Mouse (Mus musculus): ENCODE data around the gene Slc2a8. TPM values are rescaled to one million over a fixed set of nuclear protein-coding genes. Genes with fewer than 3 reads are reported as not detected.

The Slc2a8 gene
- polyA plus RNA-seq, 1 experiment from 2014 or later: 25.8 TPM

- under 1% methylated on average over 33 of the region's 33 CpGs for WGBS
- H3K4me1 ChIP-seq: peaks cover 45% of the 10 kb centered on the region
- peak overlapping the region; percentile 91 for H3K4me3 ChIP-seq
- H3K9ac ChIP-seq: peak overlapping the region; percentile 96
- H3K9me3 ChIP-seq: no peaks in the 10 kb centered on the region
- peak overlapping the region; percentile 89 for H3K4me2 ChIP-seq
- H3K36me3 ChIP-seq: peaks cover 31% of the 10 kb centered on the region
- H3K27ac ChIP-seq: peak overlapping the region; percentile 90
- ATAC-seq (ENCODE audit: insufficient number of reproducible peaks, insufficient read depth, low FRiP score, low TSS enrichment, low read depth): no peak
- H3K27me3 ChIP-seq: no peaks in the 10 kb centered on the region
These were observed 19.6 kb downstream of the Slc2a8 start for GRCm38 (mm10) chr2:32962062-32962874.

- WGBS: 3% methylated on average over 55 of the region's 55 CpGs
- Histone ChIP-seq H3K9me3 (no peaks in the 10 kb centered on the region), H3K36me3 (peaks cover 39% of the 10 kb centered on the region), H3K9ac (peak within 1 kb of the TSS; percentile 96), H3K4me3 (peak within 1 kb of the TSS; percentile 91), H3K27me3 (no peaks in the 10 kb centered on the region), H3K4me1 (peaks cover 44% of the 10 kb centered on the region), H3K27ac (peak within 1 kb of the TSS; percentile 90), H3K4me2 (peak within 1 kb of the TSS; percentile 89)
- peak; percentile 82 for ATAC-seq (ENCODE audit: insufficient number of reproducible peaks, insufficient read depth, low FRiP score, low TSS enrichment, low read depth)
These were observed 20.5 kb downstream of the Slc2a8 start, which contains the start of the genes Rpl12 and Lrsam1 for GRCm38 (mm10) chr2:32961192-32961995. Gene Rpl12 (plus strand): TSS chr2:32961559. Gene Lrsam1 (minus strand): TSS chr2:32961614.

- Histone ChIP-seq H3K4me3 (peak overlapping the region; percentile 91; the same call in 1 of the 2 replicates), H3K27me3 (no peaks in the 10 kb centered on the region), H3K9ac (peak overlapping the region; percentile 96), H3K4me2 (peak overlapping the region; percentile 89), H3K4me1 (peaks cover 35% of the 10 kb centered on the region), H3K36me3 (peaks cover 49% of the 10 kb centered on the region), H3K27ac (no peak overlapping the region), H3K9me3 (no peaks in the 10 kb centered on the region)
- WGBS: 92% methylated on average over 4 of the region's 4 CpGs
- no peak for ATAC-seq (ENCODE audit: insufficient number of reproducible peaks, insufficient read depth, low FRiP score, low TSS enrichment, low read depth)
These were observed 21.6 kb downstream of the Slc2a8 start for GRCm38 (mm10) chr2:32960273-32960672.

- 59% methylated on average over 8 of the region's 8 CpGs for WGBS
- 0 out of 2 replicates have a peak overlapping the region, but pooled peaks have one; percentile 32 for H3K9ac ChIP-seq
- no peak for ATAC-seq (ENCODE audit: insufficient number of reproducible peaks, insufficient read depth, low FRiP score, low TSS enrichment, low read depth)
- H3K4me3 ChIP-seq: no peak overlapping the region
- no peaks in the 10 kb centered on the region for H3K9me3 ChIP-seq
- no peak overlapping the region for H3K27ac ChIP-seq
- peaks cover 45% of the 10 kb centered on the region for H3K36me3 ChIP-seq
- H3K4me2 ChIP-seq: no peak overlapping the region
- H3K4me1 ChIP-seq: peaks cover 8% of the 10 kb centered on the region
- no peaks in the 10 kb centered on the region for H3K27me3 ChIP-seq
These were observed 24.5 kb downstream of the Slc2a8 start for GRCm38 (mm10) chr2:32957344-32957743.

- 88% methylated on average over 2 of the region's 2 CpGs for WGBS
- no peak for ATAC-seq (ENCODE audit: insufficient number of reproducible peaks, insufficient read depth, low FRiP score, low TSS enrichment, low read depth)
- H3K27me3 ChIP-seq: no peaks in the 10 kb centered on the region
These were observed 27.3 kb downstream of the Slc2a8 start for GRCm38 (mm10) chr2:32954581-32954980.

GRCm38 (mm10) chr2:32947454-32947853 lies 34.4 kb downstream of the Slc2a8 start:
- no peaks in the 10 kb centered on the region for H3K27me3 ChIP-seq
- 82% methylated on average over 11 of the region's 11 CpGs for WGBS
- no peak for ATAC-seq (ENCODE audit: insufficient number of reproducible peaks, insufficient read depth, low FRiP score, low TSS enrichment, low read depth)
- H3K36me3 ChIP-seq: peaks cover 62% of the 10 kb centered on the region
- H3K4me2 ChIP-seq: no peak overlapping the region
- no peaks in the 10 kb centered on the region for H3K9me3 ChIP-seq
- no peak overlapping the region for H3K4me3 ChIP-seq
- no peak overlapping the region for H3K27ac ChIP-seq
- H3K9ac ChIP-seq: peak overlapping the region; percentile 11; the same call in 1 of the 2 replicates
- no peaks in the 10 kb centered on the region for H3K4me1 ChIP-seq

More at GRCm38 (mm10) chr2:32954581-32954980, 27.3 kb downstream of the Slc2a8 start:
- Histone ChIP-seq H3K4me1 (no peaks in the 10 kb centered on the region), H3K4me2 (no peak overlapping the region), H3K4me3 (no peak overlapping the region), H3K9ac (no peak overlapping the region), H3K36me3 (peaks cover 71% of the 10 kb centered on the region), H3K27ac (no peak overlapping the region), H3K9me3 (no peaks in the 10 kb centered on the region)

GRCm38 (mm10) chr2:32940483-32940882 lies 41.4 kb downstream of the Slc2a8 start:
- Histone ChIP-seq H3K9ac (no peak overlapping the region), H3K4me2 (no peak overlapping the region), H3K36me3 (peaks cover 69% of the 10 kb centered on the region), H3K4me1 (no peaks in the 10 kb centered on the region), H3K27ac (no peak overlapping the region), H3K27me3 (no peaks in the 10 kb centered on the region), H3K4me3 (no peak overlapping the region), H3K9me3 (no peaks in the 10 kb centered on the region)
- 94% methylated on average over 4 of the region's 4 CpGs for WGBS
- no peak for ATAC-seq (ENCODE audit: insufficient number of reproducible peaks, insufficient read depth, low FRiP score, low TSS enrichment, low read depth)

- H3K36me3 ChIP-seq: peaks cover 68% of the 10 kb centered on the region
- H3K4me1 ChIP-seq: no peaks in the 10 kb centered on the region
- ATAC-seq (ENCODE audit: insufficient number of reproducible peaks, insufficient read depth, low FRiP score, low TSS enrichment, low read depth): no peak
These were observed 42.5 kb downstream of the Slc2a8 start for GRCm38 (mm10) chr2:32939418-32939817.

GRCm38 (mm10) chr2:32938741-32939140 lies 43.1 kb downstream of the Slc2a8 start:
- H3K36me3 ChIP-seq: peaks cover 73% of the 10 kb centered on the region
- no peak overlapping the region for H3K27ac ChIP-seq
- no peak overlapping the region for H3K4me3 ChIP-seq
- no peaks in the 10 kb centered on the region for H3K27me3 ChIP-seq
- 92% methylated on average over 5 of the region's 5 CpGs for WGBS
- no peaks in the 10 kb centered on the region for H3K4me1 ChIP-seq
- no peak overlapping the region for H3K4me2 ChIP-seq
- no peak overlapping the region for H3K9ac ChIP-seq
- no peak for ATAC-seq (ENCODE audit: insufficient number of reproducible peaks, insufficient read depth, low FRiP score, low TSS enrichment, low read depth)
- H3K9me3 ChIP-seq: no peaks in the 10 kb centered on the region

More at GRCm38 (mm10) chr2:32939418-32939817, 42.5 kb downstream of the Slc2a8 start:
- H3K4me2 ChIP-seq: no peak overlapping the region
- no peak overlapping the region for H3K9ac ChIP-seq
- 65% methylated on average over 5 of the region's 5 CpGs for WGBS
- H3K27me3 ChIP-seq: no peaks in the 10 kb centered on the region
- no peak overlapping the region for H3K27ac ChIP-seq
- no peak overlapping the region for H3K4me3 ChIP-seq
- H3K9me3 ChIP-seq: no peaks in the 10 kb centered on the region

GRCm38 (mm10) chr2:32931730-32932129 lies 50.2 kb downstream of the Slc2a8 start:
- ATAC-seq (ENCODE audit: insufficient number of reproducible peaks, insufficient read depth, low FRiP score, low TSS enrichment, low read depth): no peak
- peaks cover 63% of the 10 kb centered on the region for H3K36me3 ChIP-seq

GRCm38 (mm10) chr2:32928947-32929829 lies 52.7 kb downstream of the Slc2a8 start:
- Histone ChIP-seq H3K27ac (no peak overlapping the region), H3K9ac (no peak overlapping the region), H3K4me1 (no peaks in the 10 kb centered on the region), H3K4me3 (no peak overlapping the region), H3K4me2 (no peak overlapping the region), H3K27me3 (no peaks in the 10 kb centered on the region), H3K9me3 (no peaks in the 10 kb centered on the region), H3K36me3 (peaks cover 63% of the 10 kb centered on the region)
- no peak for ATAC-seq (ENCODE audit: insufficient number of reproducible peaks, insufficient read depth, low FRiP score, low TSS enrichment, low read depth)
- 88% methylated on average over 19 of the region's 19 CpGs for WGBS

More at GRCm38 (mm10) chr2:32931730-32932129, 50.2 kb downstream of the Slc2a8 start:
- 73% methylated on average over 7 of the region's 7 CpGs for WGBS
- Histone ChIP-seq H3K4me1 (no peaks in the 10 kb centered on the region), H3K27me3 (no peaks in the 10 kb centered on the region), H3K4me3 (no peak overlapping the region), H3K27ac (no peak overlapping the region), H3K4me2 (no peak overlapping the region), H3K9me3 (no peaks in the 10 kb centered on the region), H3K9ac (no peak overlapping the region)

Measured in embryonic facial prominence, embryonic 13.5 days (tissue).